Mouse (Mus musculus): Measurements from ENCODE around the gene Hist1h3g. TPM values are rescaled to one million over a fixed set of nuclear protein-coding genes. Genes with fewer than 3 reads are reported as not detected.
"Not testable (repeated sequence)": the region's sequence is repeated elsewhere in the genome, so short reads cannot be mapped to it uniquely, and the experiment has no call there.

The Hist1h3g gene
- total RNA-seq, 2 experiments from 2014 or later: 3.4 to 4.1 TPM

- DNase-seq (ENCODE audit: low spot score); intact Hi-C loops (cut with DNase I): not testable (repeated sequence)
Measured at GRCm38 (mm10) chr13:23573034-23573897, 38.0 kb downstream of the Hist1h3g start.

GRCm38 (mm10) chr13:23573898-23574524, 38.8 kb downstream of the Hist1h3g start, which contains the start of the genes Hist1h2bf and Hist1h2ad:
TSS of gene Hist1h2bf (minus strand) at chr13:23574196.
TSS of gene Hist1h2ad (plus strand) at chr13:23574381.
- DNase-seq (ENCODE audit: low spot score): peak; percentile 86
- intact Hi-C loops (cut with DNase I): not testable (repeated sequence)

GRCm38 (mm10) chr13:23574546-23575170, 39.4 kb downstream of the Hist1h3g start:
- DNase-seq (ENCODE audit: low spot score); intact Hi-C loops (cut with DNase I): not testable (repeated sequence)

- no peak for DNase-seq (ENCODE audit: low spot score)
- intact Hi-C loops (cut with DNase I): no loop called here
Measured at GRCm38 (mm10) chr13:23575271-23575851, 40.1 kb downstream of the Hist1h3g start, which contains the start of gene Hist1h3d. TSS of gene Hist1h3d (plus strand) at chr13:23575763.

GRCm38 (mm10) chr13:23575864-23576313, 40.7 kb downstream of the Hist1h3g start:
- intact Hi-C loops (cut with DNase I); DNase-seq (ENCODE audit: low spot score): not testable (repeated sequence)

GRCm38 (mm10) chr13:23576351-23576881, 41.2 kb downstream of the Hist1h3g start:
- no peak for DNase-seq (ENCODE audit: low spot score)
- intact Hi-C loops (cut with DNase I): no loop called here

GRCm38 (mm10) chr13:23576906-23577639, 41.9 kb downstream of the Hist1h3g start:
- intact Hi-C loops (cut with DNase I): no loop called here

GRCm38 (mm10) chr13:23577835-23578234, 42.6 kb downstream of the Hist1h3g start:
- intact Hi-C loops (cut with DNase I): no loop called here
- DNase-seq (ENCODE audit: low spot score): no peak

More at GRCm38 (mm10) chr13:23576906-23577639, 41.9 kb downstream of the Hist1h3g start:
- no peak for DNase-seq (ENCODE audit: low spot score)

- intact Hi-C loops (cut with DNase I): loop anchor here (5.0 kb wide), 3 partner anchors 49 to 171 kb away; partner anchors contain the start of genes Hist1h2ab, Hist1h2af, Hist1h3b and Hist1h4h
- DNase-seq (ENCODE audit: low spot score): peak; percentile 97
Measured at GRCm38 (mm10) chr13:23581408-23582218, 46.4 kb downstream of the Hist1h3g start, which contains the start of gene Hist1h4d. TSS of gene Hist1h4d (plus strand) at chr13:23581598.

GRCm38 (mm10) chr13:23582219-23583056, 47.2 kb downstream of the Hist1h3g start:
- intact Hi-C loops (cut with DNase I): loop anchor here (5.0 kb wide), 3 partner anchors 50 to 170 kb away; partner anchors contain the start of genes Hist1h2ab, Hist1h2af, Hist1h3b and Hist1h4h
- DNase-seq (ENCODE audit: low spot score): no peak

GRCm38 (mm10) chr13:23583387-23584068, 48.3 kb downstream of the Hist1h3g start:
- intact Hi-C loops (cut with DNase I): loop anchor here (5.0 kb wide), 3 partner anchors 51 to 169 kb away; partner anchors contain the start of genes Hist1h2ab, Hist1h2af, Hist1h3b and Hist1h4h
- DNase-seq (ENCODE audit: low spot score): no peak

- no peak for DNase-seq (ENCODE audit: low spot score)
- intact Hi-C loops (cut with DNase I): loop anchor here (5.0 kb wide), 3 partner anchors 52 to 168 kb away; partner anchors contain the start of genes Hist1h2ab, Hist1h2af, Hist1h3b and Hist1h4h
Measured at GRCm38 (mm10) chr13:23584331-23584730, 49.1 kb downstream of the Hist1h3g start.

GRCm38 (mm10) chr13:23585029-23585441, 49.8 kb downstream of the Hist1h3g start:
- peak; percentile 50 for DNase-seq (ENCODE audit: low spot score)
- intact Hi-C loops (cut with DNase I): loop anchor here (1.0 to 5.0 kb wide), 3 partner anchors 36 to 1828 kb away; partner anchors contain the start of genes Hist1h2ag, Hist1h2be, Hist1h2bj and Hist1h4i
